Mouse (Mus musculus): ENCODE results near the gene Cygb. TPM values are rescaled to one million over a fixed set of nuclear protein-coding genes. Genes with fewer than 3 reads are reported as not detected.
"Not testable (repeated sequence)": the region's sequence is repeated elsewhere in the genome, so short reads cannot be mapped to it uniquely, and the experiment has no call there.

Gene Cygb
- total RNA-seq, 2 experiments from 2014 or later: not detected

GRCm38 (mm10) chr11:116619156-116619555 is 35.0 kb downstream of the Cygb start:
- ATAC-seq (ENCODE audit: poor library complexity, severe bottlenecking): no peak

- ATAC-seq (ENCODE audit: poor library complexity, severe bottlenecking): no peak
These were observed 35.4 kb downstream of the Cygb start for GRCm38 (mm10) chr11:116618666-116619065.

GRCm38 (mm10) chr11:116617641-116618040 is 36.5 kb downstream of the Cygb start:
- ATAC-seq (ENCODE audit: poor library complexity, severe bottlenecking): no peak

- peak; percentile 71 for ATAC-seq (ENCODE audit: poor library complexity, severe bottlenecking)
These were observed 37.5 kb downstream of the Cygb start for GRCm38 (mm10) chr11:116616438-116617118.

GRCm38 (mm10) chr11:116615735-116616437 is 38.2 kb downstream of the Cygb start:
- ATAC-seq (ENCODE audit: poor library complexity, severe bottlenecking): peak; percentile 71

- ATAC-seq (ENCODE audit: poor library complexity, severe bottlenecking): no peak
These were observed 40.9 kb downstream of the Cygb start for GRCm38 (mm10) chr11:116613234-116613633.

- no peak for ATAC-seq (ENCODE audit: poor library complexity, severe bottlenecking)
These were observed 41.6 kb downstream of the Cygb start for GRCm38 (mm10) chr11:116612554-116612953.

GRCm38 (mm10) chr11:116611883-116612282 is 42.2 kb downstream of the Cygb start:
- ATAC-seq (ENCODE audit: poor library complexity, severe bottlenecking): no peak

- ATAC-seq (ENCODE audit: poor library complexity, severe bottlenecking): not testable (repeated sequence)
These were observed 42.9 kb downstream of the Cygb start for GRCm38 (mm10) chr11:116611168-116611567.

- no peak for ATAC-seq (ENCODE audit: poor library complexity, severe bottlenecking)
These were observed 44.0 kb downstream of the Cygb start for GRCm38 (mm10) chr11:116609965-116610630.

- 0 out of 2 replicates have a peak, but pooled peaks have one; percentile 16 for ATAC-seq (ENCODE audit: poor library complexity, severe bottlenecking)
These were observed 46.4 kb downstream of the Cygb start for GRCm38 (mm10) chr11:116607717-116608116.

- no peak for ATAC-seq (ENCODE audit: poor library complexity, severe bottlenecking)
These were observed 50.0 kb downstream of the Cygb start for GRCm38 (mm10) chr11:116604097-116604496.

GRCm38 (mm10) chr11:116603339-116603738 is 50.8 kb downstream of the Cygb start:
- peak; percentile 73 for ATAC-seq (ENCODE audit: poor library complexity, severe bottlenecking)

GRCm38 (mm10) chr11:116602043-116602442 is 52.1 kb downstream of the Cygb start:
- no peak for ATAC-seq (ENCODE audit: poor library complexity, severe bottlenecking)

- ATAC-seq (ENCODE audit: poor library complexity, severe bottlenecking): no peak
These were observed 52.9 kb downstream of the Cygb start for GRCm38 (mm10) chr11:116601166-116601565.

GRCm38 (mm10) chr11:116599230-116599629 is 54.9 kb downstream of the Cygb start:
- no peak for ATAC-seq (ENCODE audit: poor library complexity, severe bottlenecking)

GRCm38 (mm10) chr11:116598193-116598592 is 55.9 kb downstream of the Cygb start:
- ATAC-seq (ENCODE audit: poor library complexity, severe bottlenecking): no peak

GRCm38 (mm10) chr11:116596766-116597165 is 57.3 kb downstream of the Cygb start:
- ATAC-seq (ENCODE audit: poor library complexity, severe bottlenecking): no peak
